Mouse (Mus musculus) bone marrow macrophage, adult 2 months (primary cell): ENCODE measurements at regions not wholly inside any gene's neighbourhood (a gene's known extent, or its start where the extent isn't known, plus 50 kb on each side); places are given as distances from the start of the nearest gene placed in this dataset.

Source experiments
- CTCF ChIP-seq: IDR thresholded peaks from 2 replicates; pipeline ENCODE4 v1.5.1; 2012; ENCODE audit warnings: low read depth, mild to moderate bottlenecking, low read length, moderate library complexity
- POLR2A ChIP-seq: IDR thresholded peaks from 2 replicates; pipeline ENCODE4 v1.6.1; 2012; ENCODE audit warnings: mild to moderate bottlenecking, low read depth, low read length, borderline replicate concordance

DNA sequence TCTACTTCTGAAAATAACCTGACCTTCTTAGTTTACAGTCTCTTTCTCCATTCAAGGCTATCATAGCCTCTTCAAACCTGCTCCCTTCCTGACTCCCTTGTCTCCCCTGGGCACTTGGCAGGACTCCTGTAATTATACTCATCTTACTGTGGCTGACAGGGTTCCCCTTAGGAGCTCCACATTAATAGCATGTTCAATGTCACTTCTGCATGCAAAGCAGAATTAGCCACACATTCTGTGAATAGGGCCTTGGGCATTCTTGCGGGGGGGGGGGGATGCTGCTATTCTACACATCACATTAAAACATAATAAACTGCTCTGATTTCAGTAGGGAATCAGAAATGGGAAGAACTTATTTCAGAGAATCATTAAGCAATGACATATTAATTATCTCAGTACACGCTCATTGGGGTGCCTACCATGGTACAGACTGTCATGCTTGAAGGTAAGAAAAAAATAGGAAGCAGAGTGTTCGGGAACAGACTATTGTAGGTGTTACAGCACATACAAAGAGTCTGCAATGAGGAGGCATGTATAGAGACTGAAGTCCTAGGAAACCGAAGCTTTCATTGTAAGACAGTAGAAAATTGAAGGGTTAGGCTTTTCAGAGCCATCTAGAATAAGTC is 1698.3 kb upstream of the Gm6569 start:
- TF ChIP-seq POLR2A = no peak
- TF ChIP-seq CTCF = no peak
